Mouse (Mus musculus) E14TG2a.4 (cell line): ENCODE measurements at regions not wholly inside any gene's neighbourhood (a gene's known extent, or its start where the extent isn't known, plus 50 kb on each side); places are given as distances from the start of the nearest gene placed in this dataset.

Source experiments
- H3K27me3 ChIP-seq: 2 replicates; pipeline ENCODE4 v1.6.1; 2014; ENCODE audit warnings: low read length, control low read depth; ENCODE audit not compliant: insufficient read depth
- H3K36me3 ChIP-seq: 2 replicates; pipeline ENCODE4 v1.6.1; 2014; ENCODE audit warnings: low read length, control low read depth; ENCODE audit not compliant: insufficient read depth
- H3K4me1 ChIP-seq: replicated peaks from 2 replicates; pipeline ENCODE4 v1.6.1; 2014; ENCODE audit warnings: low read depth, low read length, control low read depth
- H3K4me3 ChIP-seq: replicated peaks from 2 replicates; pipeline ENCODE4 v1.5.1; 2014; ENCODE audit warnings: mild to moderate bottlenecking, low read length
- H3K9me3 ChIP-seq: 2 replicates; pipeline ENCODE4 v1.6.1; 2014; ENCODE audit warnings: low read length, control low read depth
- CTCF ChIP-seq: conservative IDR thresholded peaks from 2 replicates; pipeline ENCODE4 v1.5.1; 2014; ENCODE audit warnings: low read length
- NANOG ChIP-seq: IDR thresholded peaks from 2 replicates; pipeline ENCODE4 v1.6.1; 2014; ENCODE audit warnings: borderline replicate concordance, low read length, mixed read lengths
- POU5F1 ChIP-seq: IDR thresholded peaks from 2 replicates; pipeline ENCODE4 v1.6.1; 2014; ENCODE audit warnings: low read length, borderline replicate concordance

- no peaks in the 10 kb centered on the region for H3K36me3 ChIP-seq
Observed at GRCm38 (mm10) chr10:67339371-67339929, 54.3 kb upstream of the Nrbf2 start.

GRCm38 (mm10) chr10:67344722-67345121 lies 59.6 kb upstream of the Nrbf2 start:
- Histone ChIP-seq H3K4me3 (no peak overlapping the region), H3K9me3 (no peaks in the 10 kb centered on the region), H3K27me3 (no peaks in the 10 kb centered on the region), H3K36me3 (no peaks in the 10 kb centered on the region), H3K4me1 (no peaks in the 10 kb centered on the region)
- TF ChIP-seq NANOG = no peak
- no peak for TF ChIP-seq CTCF
- no peak for TF ChIP-seq POU5F1

More at GRCm38 (mm10) chr10:67339371-67339929, 54.3 kb upstream of the Nrbf2 start:
- no peaks in the 10 kb centered on the region for H3K27me3 ChIP-seq
- TF ChIP-seq CTCF = no peak
- no peak for TF ChIP-seq POU5F1
- no peak for TF ChIP-seq NANOG
- no peaks in the 10 kb centered on the region for H3K4me1 ChIP-seq
- no peaks in the 10 kb centered on the region for H3K9me3 ChIP-seq
- no peak overlapping the region for H3K4me3 ChIP-seq

DNA sequence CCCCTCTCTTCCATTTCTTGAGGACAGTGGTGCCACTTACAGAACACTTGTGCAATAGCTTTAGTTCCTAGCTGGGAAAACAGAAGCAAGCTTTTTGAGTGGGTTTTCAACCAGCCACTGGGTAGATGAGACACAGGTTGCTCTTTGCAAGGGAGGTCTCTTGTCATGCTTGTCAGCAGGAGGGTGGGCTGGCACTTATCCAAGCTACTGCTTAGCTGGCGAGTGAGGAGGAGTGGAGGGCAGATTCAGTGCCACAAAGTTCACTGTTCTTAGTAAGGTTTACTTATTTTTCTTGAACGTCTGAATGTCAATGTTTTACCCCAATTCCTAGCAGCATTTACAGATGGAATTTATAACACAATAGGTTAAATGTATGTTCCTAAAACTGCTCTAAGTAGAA lies 65.9 kb upstream of the Nrbf2 start:
- no peaks in the 10 kb centered on the region for H3K36me3 ChIP-seq
- H3K9me3 ChIP-seq = peaks cover 5% of the 10 kb centered on the region
- TF ChIP-seq POU5F1 = no peak
- no peak for TF ChIP-seq CTCF
- no peak for TF ChIP-seq NANOG
- H3K27me3 ChIP-seq = no peaks in the 10 kb centered on the region
- no peaks in the 10 kb centered on the region for H3K4me1 ChIP-seq
- no peak overlapping the region for H3K4me3 ChIP-seq

DNA sequence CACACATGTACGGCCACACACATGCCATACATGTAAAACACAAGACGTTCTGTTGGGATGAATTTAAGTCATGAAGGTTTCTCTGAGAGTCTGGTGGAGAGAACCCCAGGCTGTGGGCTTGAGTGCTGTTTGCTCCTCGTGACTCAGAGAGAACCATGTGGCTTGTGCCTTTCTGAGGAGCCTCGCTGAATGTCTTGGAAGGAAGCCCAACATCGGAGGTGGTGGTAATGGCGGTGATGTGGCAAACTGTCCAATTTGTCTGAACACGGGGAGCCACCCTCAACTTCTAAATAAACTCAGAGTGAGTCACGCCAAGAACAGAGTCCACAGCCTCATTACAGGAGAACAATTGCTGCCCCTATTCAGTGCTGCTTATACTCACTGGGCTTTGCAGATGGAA lies 75.7 kb upstream of the Nrbf2 start:
- Histone ChIP-seq H3K36me3 (no peaks in the 10 kb centered on the region), H3K4me3 (no peak overlapping the region), H3K4me1 (no peaks in the 10 kb centered on the region), H3K9me3 (0 out of 2 replicates have a peak, but pooled peaks cover 3% of the 10 kb centered on the region), H3K27me3 (no peaks in the 10 kb centered on the region; the same call in 1 of the 2 replicates)
- TF ChIP-seq CTCF (no peak), NANOG (no peak), POU5F1 (no peak)

- no peaks in the 10 kb centered on the region for H3K4me1 ChIP-seq
- H3K36me3 ChIP-seq = no peaks in the 10 kb centered on the region
- TF ChIP-seq NANOG (no peak), POU5F1 (no peak), CTCF (no peak)
- no peaks in the 10 kb centered on the region; the same call in 1 of the 2 replicates for H3K27me3 ChIP-seq
- H3K4me3 ChIP-seq = no peak overlapping the region
- 0 out of 2 replicates have a peak, but pooled peaks cover 3% of the 10 kb centered on the region for H3K9me3 ChIP-seq
Observed at GRCm38 (mm10) chr10:67361281-67361680, 76.2 kb upstream of the Nrbf2 start.

DNA sequence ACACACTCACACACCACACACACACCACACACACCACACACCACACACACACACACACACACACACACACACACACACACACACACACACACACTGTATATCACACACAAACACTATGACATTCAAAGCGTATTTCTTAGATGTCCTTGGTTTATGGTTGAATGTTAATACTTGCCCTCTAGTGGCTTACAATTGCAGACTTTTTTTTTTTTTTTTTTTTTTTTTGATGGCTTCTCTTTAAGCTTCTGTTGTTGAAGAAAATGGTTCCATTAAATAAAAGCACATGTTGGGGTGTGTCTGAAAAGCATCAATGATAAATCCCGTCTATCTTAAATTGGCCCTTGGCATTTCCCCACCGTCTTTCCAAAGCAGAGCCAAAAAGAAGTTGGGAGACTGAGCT lies 79.5 kb upstream of the Nrbf2 start:
- TF ChIP-seq NANOG (no peak), POU5F1 (no peak), CTCF (no peak)
- H3K27me3 ChIP-seq = no peaks in the 10 kb centered on the region
- no peaks in the 10 kb centered on the region for H3K4me1 ChIP-seq
- H3K9me3 ChIP-seq = no peaks in the 10 kb centered on the region
- H3K36me3 ChIP-seq = no peaks in the 10 kb centered on the region
- H3K4me3 ChIP-seq = no peak overlapping the region

- no peak for TF ChIP-seq POU5F1
- TF ChIP-seq CTCF = no peak
- TF ChIP-seq NANOG = no peak
- Histone ChIP-seq H3K4me3 (no peak overlapping the region), H3K27me3 (no peaks in the 10 kb centered on the region), H3K4me1 (no peaks in the 10 kb centered on the region), H3K36me3 (no peaks in the 10 kb centered on the region), H3K9me3 (no peaks in the 10 kb centered on the region)
Observed at GRCm38 (mm10) chr10:67365158-67365557, 80.1 kb upstream of the Nrbf2 start.

DNA sequence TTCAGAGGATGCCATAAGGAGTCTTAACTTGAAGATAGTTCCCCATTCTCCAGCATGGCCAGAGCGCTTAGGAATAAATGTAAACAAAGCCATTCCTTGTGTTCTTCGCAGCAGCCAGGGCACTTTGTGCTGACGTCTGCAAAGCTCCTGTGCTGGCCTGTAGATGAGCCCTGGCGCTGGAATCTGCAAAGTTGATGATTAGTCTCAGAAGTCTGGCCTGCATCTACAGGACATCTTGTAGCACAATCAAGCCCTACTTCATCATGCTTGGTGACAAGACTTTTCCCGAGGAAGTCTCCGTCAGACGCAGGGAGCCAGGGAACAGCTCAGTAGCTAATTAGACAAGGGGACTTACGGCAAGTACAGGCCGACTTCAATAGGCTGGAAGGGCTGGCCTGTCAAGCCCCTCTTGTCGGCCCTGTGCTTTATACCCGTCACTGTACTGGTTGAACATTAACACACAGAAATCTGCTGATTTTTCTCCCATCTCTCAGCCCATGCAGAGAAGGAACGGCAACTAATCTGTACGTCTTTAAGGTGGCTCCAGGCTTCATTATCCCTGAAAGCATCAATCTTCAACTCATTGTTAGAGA lies 87.6 kb upstream of the Nrbf2 start:
- Histone ChIP-seq H3K9me3 (peaks cover 19% of the 10 kb centered on the region), H3K4me1 (no peaks in the 10 kb centered on the region), H3K27me3 (no peaks in the 10 kb centered on the region), H3K36me3 (no peaks in the 10 kb centered on the region), H3K4me3 (no peak overlapping the region)
- no peak for TF ChIP-seq POU5F1
- no peak for TF ChIP-seq NANOG
- no peak for TF ChIP-seq CTCF
